10 mouse cellular contexts compared by ENCODE assay signal in genomic region chr2:29944723-29945122, GRCm38 (mm10). TPM values are rescaled to one million over a fixed set of nuclear protein-coding genes. Genes with fewer than 3 reads are reported as not detected.
DNase-seq lines count a peak whose midpoint lies in the region; ATAC-seq and TF ChIP-seq lines count a peak whose summit lies in the region.
"Had no signal": no experiment of that assay in that cellular context is flagged by ENCODE, and none has a peak within 500 bp of the region (broad histone marks: within the 10 kb centered on the region; RNA-seq: fewer than 3 reads in every experiment).

No protein-coding gene starts in this region.

- no peak for TF ChIP-seq CTCF in hindbrain, postnatal 0 days (IDR thresholded peaks at IDR 0.05; ENCODE audit: low read depth)

- no peak overlapping the region for H3K4me2 ChIP-seq in hindbrain, embryonic 13.5 days
- H3K4me2 ChIP-seq in kidney, embryonic 16.5 days (replicated peaks; ENCODE audit: low read depth, low read length), result 0 out of 2 replicates have a peak overlapping the region, but pooled peaks have one; percentile 2
- no peak overlapping the region for H3K4me2 ChIP-seq in hindbrain, postnatal 0 days (ENCODE audit: low read depth, low read length)

- H3K27ac ChIP-seq in hindbrain, embryonic 10.5 days, result no peak overlapping the region
- H3K27ac ChIP-seq in hindbrain, embryonic 13.5 days, result no peak overlapping the region
- H3K27ac ChIP-seq in kidney, embryonic 16.5 days (ENCODE audit: low read length), result peak overlapping the region; percentile 90
- no peak overlapping the region for H3K27ac ChIP-seq in hindbrain, postnatal 0 days

- H3K9me3 ChIP-seq in hindbrain, embryonic 10.5 days, result no peaks in the 10 kb centered on the region
- H3K9me3 ChIP-seq in hindbrain, embryonic 13.5 days, result no peaks in the 10 kb centered on the region
- no peaks in the 10 kb centered on the region for H3K9me3 ChIP-seq in kidney, embryonic 16.5 days (ENCODE audit: low read length)
- no peaks in the 10 kb centered on the region for H3K9me3 ChIP-seq in hindbrain, postnatal 0 days (ENCODE audit: low read length)

- peak; percentile 18 for DNase-seq in hindbrain, embryonic 10.5 days (ENCODE audit: low spot score)
- DNase-seq in heart, adult 8-10 months (ENCODE audit: low spot score), result peak; percentile 48
- peak; percentile 73 for DNase-seq in lung, postnatal 36 days
- no peak for DNase-seq in spleen, postnatal 4 days (ENCODE audit: low spot score in 2 of 2)
- DNase-seq in hindbrain, postnatal 0 days (ENCODE audit: low spot score), result no peak

- H3K27me3 ChIP-seq in hindbrain, embryonic 10.5 days (ENCODE audit: insufficient read depth, poor library complexity, severe bottlenecking), result no peaks in the 10 kb centered on the region
- no peaks in the 10 kb centered on the region for H3K27me3 ChIP-seq in hindbrain, embryonic 13.5 days
- H3K27me3 ChIP-seq in kidney, embryonic 16.5 days (ENCODE audit: insufficient read depth, low read length), result no peaks in the 10 kb centered on the region
- H3K27me3 ChIP-seq in hindbrain, postnatal 0 days (ENCODE audit: insufficient read depth, low read length), result no peaks in the 10 kb centered on the region
- H3K27me3 ChIP-seq: CH12.LX had no signal

- 0 out of 2 replicates have a peak, but pooled peaks cover 3% of the 10 kb centered on the region for H3K4me1 ChIP-seq in hindbrain, embryonic 10.5 days (replicated peaks)
- H3K4me1 ChIP-seq in hindbrain, embryonic 13.5 days (replicated peaks), result no peaks in the 10 kb centered on the region
- 0 out of 2 replicates have a peak, but pooled peaks cover 4% of the 10 kb centered on the region for H3K4me1 ChIP-seq in kidney, embryonic 16.5 days (ENCODE audit: insufficient read depth, low read length)
- no peaks in the 10 kb centered on the region for H3K4me1 ChIP-seq in hindbrain, postnatal 0 days (ENCODE audit: insufficient read depth, low read length)

- WGBS in hindbrain, embryonic 10.5 days, result 42% methylated on average over 1 of the region's 1 CpGs
- 68% methylated on average over 1 of the region's 1 CpGs for WGBS in hindbrain, embryonic 13.5 days
- 12% methylated on average over 1 of the region's 1 CpGs for WGBS in kidney, embryonic 16.5 days
- 58% methylated on average over 1 of the region's 1 CpGs for WGBS in hindbrain, postnatal 0 days

- H3K9ac ChIP-seq in hindbrain, embryonic 13.5 days, result no peak overlapping the region
- H3K9ac ChIP-seq in kidney, embryonic 16.5 days (replicated peaks; ENCODE audit: low read length), result peak overlapping the region; percentile 22; the same call in 1 of the 2 replicates
- no peak overlapping the region for H3K9ac ChIP-seq in hindbrain, postnatal 0 days (replicated peaks; ENCODE audit: low read length)

- no peak for ATAC-seq in hindbrain, embryonic 13.5 days (ENCODE audit: low FRiP score)
- ATAC-seq in kidney, embryonic 16.5 days (ENCODE audit: low FRiP score, low TSS enrichment), result peak; percentile 70
- no peak for ATAC-seq in granulocyte monocyte progenitor cell, adult 5-6 weeks (replicated peaks; ENCODE audit: poor library complexity, severe bottlenecking)
- ATAC-seq in hindbrain, postnatal 0 days, result no peak; the same call in 1 of the 2 replicates

- H3K36me3 ChIP-seq in hindbrain, embryonic 10.5 days, result peaks cover 97% of the 10 kb centered on the region
- peaks cover 95% of the 10 kb centered on the region for H3K36me3 ChIP-seq in hindbrain, embryonic 13.5 days
- peaks cover 80% of the 10 kb centered on the region for H3K36me3 ChIP-seq in kidney, embryonic 16.5 days (ENCODE audit: insufficient read depth, low read length)
- peaks cover 69% of the 10 kb centered on the region for H3K36me3 ChIP-seq in hindbrain, postnatal 0 days (ENCODE audit: insufficient read depth, low read length)

- H3K4me3 ChIP-seq in hindbrain, embryonic 10.5 days, result no peak overlapping the region
- no peak overlapping the region for H3K4me3 ChIP-seq in hindbrain, embryonic 13.5 days
- H3K4me3 ChIP-seq in kidney, embryonic 16.5 days (ENCODE audit: low read length), result no peak overlapping the region
- no peak overlapping the region for H3K4me3 ChIP-seq in hindbrain, postnatal 0 days (ENCODE audit: low read length)
- H3K4me3 ChIP-seq: erythroblast, embryonic 14.5 days had no signal

RNA-seq across cellular contexts. Expression of gene Gle1, which starts 9.5 kb away (rescaled TPM):
- 73.7 and 79.2 TPM in 2 replicates for polyA plus RNA-seq in hindbrain, embryonic 10.5 days (2016; fragmentation: Nextera tagmentation; extraction: Ambion mirVana)
- 75.2 and 82.1 TPM in 2 replicates for polyA plus RNA-seq in hindbrain, embryonic 13.5 days (2015; fragmentation: Nextera tagmentation; extraction: Ambion mirVana)
- total RNA-seq in heart, adult 8-10 months (2022), result 10 to 100 TPM; 21.4 to 26.2 (median 24.5) TPM
- 63.9 and 67.6 TPM in 2 replicates for polyA plus RNA-seq in kidney, embryonic 16.5 days (2015; fragmentation: Nextera tagmentation; extraction: Ambion mirVana)
- total RNA-seq in granulocyte monocyte progenitor cell, adult 5-6 weeks (2014; fragmentation: Nextera tagmentation), result 36.5 and 38.7 TPM in 2 replicates
- 89.0 and 139 TPM in 2 replicates for total RNA-seq in granulocyte monocyte progenitor cell, adult 5-6 weeks (2017)
- total RNA-seq in hindbrain, postnatal 0 days (2014; rRNA removed), result 39.4 and 43.6 TPM in 2 replicates
- 52.7 and 56.0 TPM in 2 replicates for polyA plus RNA-seq in hindbrain, postnatal 0 days (2015; fragmentation: Nextera tagmentation; extraction: Ambion mirVana)

RNA-seq across cellular contexts. Expression of gene Sptan1, which starts 20.6 kb away (rescaled TPM):
- polyA plus RNA-seq in hindbrain, embryonic 10.5 days (2016; fragmentation: Nextera tagmentation; extraction: Ambion mirVana), result 115 and 120 TPM in 2 replicates
- polyA plus RNA-seq in hindbrain, embryonic 13.5 days (2015; fragmentation: Nextera tagmentation; extraction: Ambion mirVana), result 192 and 203 TPM in 2 replicates
- 100 to 1,000 TPM; 137 to 180 (median 163) TPM for total RNA-seq in heart, adult 8-10 months (2022)
- 102 and 109 TPM in 2 replicates for polyA plus RNA-seq in kidney, embryonic 16.5 days (2015; fragmentation: Nextera tagmentation; extraction: Ambion mirVana)
- 63.5 and 99.0 TPM in 2 replicates for total RNA-seq in granulocyte monocyte progenitor cell, adult 5-6 weeks (2014; fragmentation: Nextera tagmentation)
- 118 and 129 TPM in 2 replicates for total RNA-seq in granulocyte monocyte progenitor cell, adult 5-6 weeks (2017)
- total RNA-seq in hindbrain, postnatal 0 days (2014; rRNA removed), result 716 and 902 TPM in 2 replicates
- 166 and 184 TPM in 2 replicates for polyA plus RNA-seq in hindbrain, postnatal 0 days (2015; fragmentation: Nextera tagmentation; extraction: Ambion mirVana)

RNA-seq across cellular contexts. Expression of gene Odf2, which starts 55.7 kb away (rescaled TPM):
- polyA plus RNA-seq in hindbrain, embryonic 10.5 days (2016; fragmentation: Nextera tagmentation; extraction: Ambion mirVana), result 111 and 114 TPM in 2 replicates
- 70.3 and 78.3 TPM in 2 replicates for polyA plus RNA-seq in hindbrain, embryonic 13.5 days (2015; fragmentation: Nextera tagmentation; extraction: Ambion mirVana)
- 10 to 100 TPM; 17.0 to 28.1 (median 19.8) TPM for total RNA-seq in heart, adult 8-10 months (2022)
- polyA plus RNA-seq in kidney, embryonic 16.5 days (2015; fragmentation: Nextera tagmentation; extraction: Ambion mirVana), result 57.7 and 76.5 TPM in 2 replicates
- total RNA-seq in granulocyte monocyte progenitor cell, adult 5-6 weeks (2014; fragmentation: Nextera tagmentation), result 56.8 and 92.7 TPM in 2 replicates
- total RNA-seq in granulocyte monocyte progenitor cell, adult 5-6 weeks (2017), result 96.9 and 104 TPM in 2 replicates
- 73.1 and 81.7 TPM in 2 replicates for total RNA-seq in hindbrain, postnatal 0 days (2014; rRNA removed)
- 78.2 and 88.3 TPM in 2 replicates for polyA plus RNA-seq in hindbrain, postnatal 0 days (2015; fragmentation: Nextera tagmentation; extraction: Ambion mirVana)

Comparison
In these comparisons a context has a peak if more than half of its experiments do, and no peak if none do; other contexts are left out.
1. DNase-seq: peak in hindbrain, embryonic 10.5 days (single experiment), heart, adult 8-10 months (single experiment) and lung, postnatal 36 days (single experiment); none in spleen, postnatal 4 days (0 of 2) and hindbrain, postnatal 0 days (single experiment).